Mouse (Mus musculus): ENCODE measurements around the gene Stab2. TPM values are rescaled to one million over a fixed set of nuclear protein-coding genes. Genes with fewer than 3 reads are reported as not detected.

The Stab2 gene
- total RNA-seq, 2 experiments from 2014 or later: 0.08 to 0.20 TPM

- DNase-seq (ENCODE audit: low spot score): no peak
- intact Hi-C loops (cut with DNase I): no loop called here
These were observed 169.0 kb downstream of the Stab2 start for GRCm38 (mm10) chr10:86838827-86839226.

- intact Hi-C loops (cut with DNase I): no loop called here
- DNase-seq (ENCODE audit: low spot score): no peak
These were observed 171.0 kb downstream of the Stab2 start for GRCm38 (mm10) chr10:86836784-86837183.

GRCm38 (mm10) chr10:86829515-86829914 is 178.3 kb downstream of the Stab2 start:
- intact Hi-C loops (cut with DNase I): loop anchor here (5.0 kb wide), 1 partner anchor 122 kb away; the partner anchor contains the start of genes Hsp90b1 and Ttc41
- DNase-seq (ENCODE audit: low spot score): no peak

- DNase-seq (ENCODE audit: low spot score): no peak
- intact Hi-C loops (cut with DNase I): loop anchor here (5.0 kb wide), 1 partner anchor 121 kb away; the partner anchor contains the start of genes Hsp90b1 and Ttc41
These were observed 179.3 kb downstream of the Stab2 start for GRCm38 (mm10) chr10:86828221-86829135.

- DNase-seq (ENCODE audit: low spot score): no peak
- intact Hi-C loops (cut with DNase I): loop anchor here (5.0 kb wide), 1 partner anchor 120 kb away; the partner anchor contains the start of genes Hsp90b1 and Ttc41
These were observed 180.9 kb downstream of the Stab2 start for GRCm38 (mm10) chr10:86826929-86827328.

- peak; percentile 45 for DNase-seq (ENCODE audit: low spot score)
- intact Hi-C loops (cut with DNase I): loop anchor here (5.0 kb wide), 1 partner anchor 119 kb away; the partner anchor contains the start of genes Hsp90b1 and Ttc41
These were observed 181.8 kb downstream of the Stab2 start for GRCm38 (mm10) chr10:86825871-86826522.

- intact Hi-C loops (cut with DNase I): loop anchor here (5.0 kb wide), 1 partner anchor 118 kb away; the partner anchor contains the start of genes Hsp90b1 and Ttc41
- DNase-seq (ENCODE audit: low spot score): no peak
These were observed 183.0 kb downstream of the Stab2 start for GRCm38 (mm10) chr10:86824871-86825270.

GRCm38 (mm10) chr10:86824093-86824492 is 183.7 kb downstream of the Stab2 start:
- intact Hi-C loops (cut with DNase I): no loop called here
- DNase-seq (ENCODE audit: low spot score): no peak

- intact Hi-C loops (cut with DNase I): no loop called here
- DNase-seq (ENCODE audit: low spot score): no peak
These were observed 186.8 kb downstream of the Stab2 start for GRCm38 (mm10) chr10:86821014-86821413.

GRCm38 (mm10) chr10:86819649-86820165 is 188.1 kb downstream of the Stab2 start:
- no peak for DNase-seq (ENCODE audit: low spot score)
- intact Hi-C loops (cut with DNase I): loop anchor here (5.0 kb wide), 1 partner anchor 37 kb away; no protein-coding TSS in a partner anchor

- intact Hi-C loops (cut with DNase I): loop anchor here (5.0 kb wide), 1 partner anchor 33 kb away; no protein-coding TSS in a partner anchor
- DNase-seq (ENCODE audit: low spot score): no peak
These were observed 192.7 kb downstream of the Stab2 start for GRCm38 (mm10) chr10:86815133-86815532.

- DNase-seq (ENCODE audit: low spot score): no peak
- intact Hi-C loops (cut with DNase I): loop anchor here (5.0 kb wide), 1 partner anchor 32 kb away; no protein-coding TSS in a partner anchor
These were observed 193.3 kb downstream of the Stab2 start for GRCm38 (mm10) chr10:86814292-86815131.

GRCm38 (mm10) chr10:86810612-86811011 is 197.2 kb downstream of the Stab2 start:
- no peak for DNase-seq (ENCODE audit: low spot score)
- intact Hi-C loops (cut with DNase I): no loop called here

- no peak for DNase-seq (ENCODE audit: low spot score)
- intact Hi-C loops (cut with DNase I): no loop called here
These were observed 197.8 kb downstream of the Stab2 start for GRCm38 (mm10) chr10:86810000-86810399.

- no peak for DNase-seq (ENCODE audit: low spot score)
- intact Hi-C loops (cut with DNase I): no loop called here
These were observed 199.6 kb downstream of the Stab2 start for GRCm38 (mm10) chr10:86808013-86808758.

GRCm38 (mm10) chr10:86807362-86807761 is 200.5 kb downstream of the Stab2 start:
- intact Hi-C loops (cut with DNase I): no loop called here
- no peak for DNase-seq (ENCODE audit: low spot score)

- DNase-seq (ENCODE audit: low spot score): no peak
- intact Hi-C loops (cut with DNase I): no loop called here
These were observed 211.6 kb downstream of the Stab2 start for GRCm38 (mm10) chr10:86796073-86796741.
